Mouse (Mus musculus) ES-Bruce4 (cell line): Measurements from ENCODE around the gene Cdcp1. TPM values are rescaled to one million over a fixed set of nuclear protein-coding genes. Genes with fewer than 3 reads are reported as not detected.

Source experiments
- H3K27ac ChIP-seq: 2 replicates; pipeline ENCODE4 v1.5.1; 2012; ENCODE audit warnings: low read length, inconsistent platforms; ENCODE audit not compliant: insufficient read depth
- H3K27me3 ChIP-seq: 2 replicates; pipeline ENCODE4 v1.6.1; 2012; ENCODE audit warnings: mild to moderate bottlenecking, low read length, inconsistent platforms; ENCODE audit not compliant: control insufficient read depth, poor library complexity, insufficient read depth, severe bottlenecking
- H3K36me3 ChIP-seq: 2 replicates; pipeline ENCODE4 v1.6.1; 2012; ENCODE audit warnings: inconsistent platforms, mild to moderate bottlenecking, low read length, moderate library complexity; ENCODE audit not compliant: control insufficient read depth, poor library complexity, insufficient read depth, severe bottlenecking
- H3K4me1 ChIP-seq: one replicate; pipeline ENCODE4 v1.8.1; 2011; ENCODE audit warnings: low read length; ENCODE audit not compliant: control insufficient read depth, insufficient read depth
- H3K4me3 ChIP-seq: 2 replicates; pipeline ENCODE4 v1.5.1; 2011; ENCODE audit warnings: low read depth, mild to moderate bottlenecking, low read length
- H3K9ac ChIP-seq: 2 replicates; pipeline ENCODE4 v1.6.1; 2012; ENCODE audit warnings: low read depth, mild to moderate bottlenecking, inconsistent platforms; ENCODE audit not compliant: poor library complexity, severe bottlenecking
- H3K9me3 ChIP-seq: replicated peaks from 2 replicates; pipeline ENCODE4 v1.6.1; 2012; ENCODE audit warnings: mild to moderate bottlenecking, low read length, inconsistent platforms; ENCODE audit not compliant: control insufficient read depth, poor library complexity, insufficient read depth, severe bottlenecking
- CTCF ChIP-seq: IDR thresholded peaks from one replicate; pipeline ENCODE4 v1.8.1; 2011; ENCODE audit warnings: low read depth, low read length
- EP300 ChIP-seq: IDR thresholded peaks from 2 replicates; pipeline ENCODE4 v1.6.1; 2011; ENCODE audit warnings: low read depth, low read length; ENCODE audit not compliant: insufficient read depth
- POLR2A ChIP-seq: IDR thresholded peaks from one replicate; pipeline ENCODE4 v1.8.1; 2011; ENCODE audit warnings: low read length; ENCODE audit not compliant: insufficient read depth
- polyA plus RNA-seq: library from polyadenylated mRNA; stranded (reverse); fragments of >200 nt; gene quantifications from 2 replicates; pipeline ENCODE4 v1.2.4, GENCODE M21; 2011; ENCODE audit warnings: low read depth; ENCODE audit not compliant: missing spikeins, insufficient read depth, insufficient read length

The Cdcp1 gene
- polyA plus RNA-seq, 1 experiment = 37.7 TPM

DNA sequence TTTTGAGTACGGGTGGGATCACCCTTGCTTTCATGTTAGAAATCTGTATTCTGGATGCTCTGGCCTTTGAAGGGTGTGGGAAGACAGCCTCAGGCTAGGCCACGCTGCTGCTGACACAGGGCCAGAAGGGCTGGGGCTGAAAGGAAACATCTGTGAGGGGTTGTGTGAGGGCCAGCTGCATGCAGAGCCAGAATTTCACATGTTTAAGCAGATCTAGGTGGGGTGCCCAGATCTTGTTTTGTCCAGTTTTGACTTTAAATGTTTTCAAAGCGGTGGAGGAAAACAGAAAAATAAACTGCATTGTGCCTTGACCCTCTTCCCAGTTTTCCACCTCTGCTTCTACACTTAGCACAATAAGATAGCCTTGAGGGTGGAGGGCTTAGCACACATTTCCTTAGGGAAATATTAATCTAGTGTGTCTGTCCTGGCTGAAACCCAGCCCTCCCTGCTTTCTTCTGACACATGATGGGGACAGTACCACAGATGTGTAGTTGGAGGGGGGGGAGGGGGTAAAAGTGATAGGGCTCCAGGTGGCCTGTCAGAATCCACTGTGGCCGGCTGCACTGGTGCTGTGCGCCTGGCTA, 76.9 kb downstream of the Cdcp1 start:
- peaks cover 22% of the 10 kb centered on the region for H3K9me3 ChIP-seq
- H3K4me1 ChIP-seq = no peaks in the 10 kb centered on the region
- no peak overlapping the region for H3K9ac ChIP-seq
- no peaks in the 10 kb centered on the region for H3K27me3 ChIP-seq
- peaks cover 11% of the 10 kb centered on the region for H3K36me3 ChIP-seq
- TF ChIP-seq POLR2A (no peak), EP300 (no peak), CTCF (no peak)
- H3K4me3 ChIP-seq = no peak overlapping the region
- H3K27ac ChIP-seq = no peak overlapping the region

DNA sequence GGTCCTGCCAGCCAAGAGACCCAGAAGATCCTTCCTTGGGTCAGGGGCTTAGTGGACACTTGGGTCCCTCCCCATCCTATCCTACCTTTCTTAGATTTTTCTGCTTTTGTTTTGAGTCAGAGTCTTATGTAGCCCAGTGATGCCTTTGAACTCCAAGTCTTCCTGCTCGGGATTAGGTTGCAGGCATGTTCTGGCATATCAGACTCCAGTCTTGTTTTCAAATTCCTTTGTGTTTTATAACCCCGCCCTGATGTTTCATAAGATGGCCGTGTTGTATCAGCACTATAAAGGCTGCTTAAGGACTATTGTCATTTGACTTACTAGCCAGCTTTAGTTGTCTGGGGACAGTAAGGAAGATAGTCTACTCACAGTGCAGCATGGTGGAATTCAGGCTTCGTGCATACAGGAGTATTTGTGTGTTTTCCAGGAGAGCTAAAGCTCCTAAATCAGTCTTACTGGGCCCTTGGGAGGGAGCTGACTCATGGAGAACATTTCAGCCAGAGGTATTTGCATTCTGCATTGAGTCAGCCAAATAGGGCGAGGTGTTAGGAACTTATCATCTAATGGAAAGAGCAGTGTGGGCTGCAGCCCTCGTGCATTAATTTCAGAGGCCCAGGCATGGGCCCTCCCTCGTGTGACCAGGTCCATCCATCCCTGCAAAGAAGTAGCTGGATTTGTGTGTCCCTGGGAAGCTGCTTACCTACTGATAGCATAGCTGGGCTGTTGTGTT, 78.7 kb downstream of the Cdcp1 start:
- TF ChIP-seq EP300 (no peak), CTCF (no peak), POLR2A (no peak)
- no peaks in the 10 kb centered on the region for H3K4me1 ChIP-seq
- H3K9ac ChIP-seq = no peak overlapping the region
- peaks cover 9% of the 10 kb centered on the region for H3K9me3 ChIP-seq
- no peaks in the 10 kb centered on the region for H3K27me3 ChIP-seq
- H3K4me3 ChIP-seq = no peak overlapping the region
- H3K36me3 ChIP-seq = peaks cover 23% of the 10 kb centered on the region
- H3K27ac ChIP-seq = no peak overlapping the region

DNA sequence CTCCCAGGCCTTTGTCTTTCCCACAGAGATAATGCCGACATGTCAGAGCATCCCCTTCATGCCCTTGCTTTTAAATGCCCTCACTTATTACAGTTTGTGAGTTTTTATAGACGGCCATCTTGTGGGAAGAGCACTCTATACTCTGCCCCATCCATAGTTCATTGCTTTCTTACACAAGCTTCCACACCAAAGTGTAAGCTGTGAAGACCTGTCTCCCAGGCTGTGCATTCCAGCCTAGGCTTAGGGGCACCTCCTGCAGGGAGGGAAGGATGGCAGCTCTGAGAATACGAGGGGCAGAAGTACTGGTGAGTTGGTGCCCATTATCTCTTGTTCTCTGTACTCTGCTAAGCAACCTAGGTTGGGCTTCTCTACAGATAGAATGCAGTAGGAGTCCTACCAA, 82.8 kb downstream of the Cdcp1 start:
- Histone ChIP-seq H3K27me3 (no peaks in the 10 kb centered on the region), H3K4me3 (no peak overlapping the region), H3K27ac (no peak overlapping the region), H3K4me1 (no peaks in the 10 kb centered on the region), H3K9me3 (no peaks in the 10 kb centered on the region), H3K36me3 (peaks cover 42% of the 10 kb centered on the region), H3K9ac (no peak overlapping the region)
- TF ChIP-seq POLR2A (no peak), EP300 (no peak), CTCF (no peak)

DNA sequence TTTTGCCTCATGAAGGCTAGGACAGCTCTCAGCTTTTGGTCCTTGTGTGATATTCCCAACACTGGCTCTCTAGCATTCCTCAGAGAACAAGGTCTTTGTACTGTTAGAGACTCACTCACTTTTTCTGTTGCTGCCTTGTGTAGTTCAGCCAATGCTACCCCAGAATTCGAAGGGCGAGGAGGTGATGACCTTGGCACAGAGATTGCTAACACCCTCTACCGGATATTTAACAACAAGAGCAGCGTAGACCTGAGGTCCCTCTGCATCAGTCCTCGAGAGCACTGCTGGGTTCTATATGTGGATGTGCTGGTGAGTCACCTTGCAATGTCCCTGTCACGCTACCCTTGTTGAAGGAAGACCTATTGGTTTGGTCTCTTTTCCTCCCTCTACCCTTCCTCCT, 88.2 kb downstream of the Cdcp1 start:
- no peaks in the 10 kb centered on the region for H3K9me3 ChIP-seq
- peaks cover 32% of the 10 kb centered on the region for H3K36me3 ChIP-seq
- no peak overlapping the region for H3K27ac ChIP-seq
- no peaks in the 10 kb centered on the region for H3K27me3 ChIP-seq
- no peaks in the 10 kb centered on the region for H3K4me1 ChIP-seq
- H3K9ac ChIP-seq = no peak overlapping the region
- TF ChIP-seq EP300 = no peak
- TF ChIP-seq POLR2A = no peak
- H3K4me3 ChIP-seq = no peak overlapping the region

DNA sequence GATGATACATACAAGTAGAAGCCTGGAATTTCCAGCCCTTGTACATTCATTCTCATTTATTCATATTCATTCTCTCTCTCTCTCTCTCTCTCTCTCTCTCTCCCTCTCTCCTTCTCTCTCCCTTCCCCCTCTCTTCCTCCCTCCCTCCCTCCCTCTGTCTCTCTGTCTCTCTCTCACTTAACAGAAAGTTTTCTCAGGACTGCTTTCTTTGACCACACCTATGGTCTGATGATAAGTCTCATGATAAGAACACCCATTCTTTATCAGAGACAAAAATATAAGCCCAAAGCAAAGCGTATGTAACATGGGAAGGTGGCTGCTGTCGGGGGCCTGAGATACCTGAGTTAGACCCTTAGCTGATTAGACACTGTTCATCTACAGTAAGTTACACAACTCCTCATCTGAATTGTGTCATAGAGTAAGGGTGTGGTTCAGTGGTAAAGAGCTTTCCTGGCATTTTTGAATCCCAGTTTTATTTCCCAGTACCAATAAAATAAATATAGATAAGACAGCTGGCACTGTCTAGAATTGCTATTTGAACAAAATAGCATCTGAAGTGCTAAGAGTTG, 91.3 kb downstream of the Cdcp1 start:
- no peaks in the 10 kb centered on the region for H3K4me1 ChIP-seq
- H3K9me3 ChIP-seq = no peaks in the 10 kb centered on the region
- H3K27ac ChIP-seq = no peak overlapping the region

More for the DNA sequence above, 91.3 kb downstream of the Cdcp1 start:
- no peaks in the 10 kb centered on the region for H3K27me3 ChIP-seq
- H3K4me3 ChIP-seq = no peak overlapping the region
- TF ChIP-seq POLR2A = no peak
- TF ChIP-seq CTCF = no peak
- no peak for TF ChIP-seq EP300
- no peak overlapping the region for H3K9ac ChIP-seq
- H3K36me3 ChIP-seq = peaks cover 42% of the 10 kb centered on the region
